In genomic region chr8:115159208-115159607, GRCm38 (mm10) we compare ENCODE assay signal across 8 mouse cellular contexts.
DNase-seq lines count a peak whose midpoint lies in the region; ATAC-seq lines count a peak whose summit lies in the region.

No protein-coding gene starts in this region.

- peak; percentile 58 for DNase-seq in embryo, embryonic 10.5 days (ENCODE audit: low spot score)
- DNase-seq in kidney, postnatal 36 days = peak; percentile 10 to 35
- peak; percentile 91 for DNase-seq in midbrain, embryonic 11.5 days (ENCODE audit: low spot score, missing footprints)
- peak; percentile 11 for DNase-seq in thymus, postnatal 25 days
- DNase-seq in frontal cortex, postnatal 25 days (ENCODE audit: low spot score in 2 of 2) = no peak

- H3K4me3 ChIP-seq in megakaryocyte, embryonic 14.5 days (replicated peaks) = peak overlapping the region; percentile 81
- peak overlapping the region; percentile 53 for H3K4me3 ChIP-seq in heart, embryonic 13.5 days
- H3K4me3 ChIP-seq in midbrain, embryonic 11.5 days (ENCODE audit: low read depth, low read length) = peak overlapping the region; percentile 13; the same call in 1 of the 2 replicates

- H3K9me3 ChIP-seq in megakaryocyte, embryonic 14.5 days = peaks cover 19% of the 10 kb centered on the region; the same call in 1 of the 2 replicates
- no peaks in the 10 kb centered on the region for H3K9me3 ChIP-seq in heart, embryonic 13.5 days
- no peaks in the 10 kb centered on the region for H3K9me3 ChIP-seq in midbrain, embryonic 11.5 days (ENCODE audit: control insufficient read depth, low read length)

- H3K27ac ChIP-seq in heart, embryonic 13.5 days (replicated peaks) = no peak overlapping the region
- H3K27ac ChIP-seq in midbrain, embryonic 11.5 days (ENCODE audit: low read depth, low read length) = no peak overlapping the region; the same call in 1 of the 2 replicates

- H3K36me3 ChIP-seq in megakaryocyte, embryonic 14.5 days (replicated peaks; ENCODE audit: low read length) = no peaks in the 10 kb centered on the region
- no peaks in the 10 kb centered on the region for H3K36me3 ChIP-seq in heart, embryonic 13.5 days
- no peaks in the 10 kb centered on the region for H3K36me3 ChIP-seq in midbrain, embryonic 11.5 days (ENCODE audit: control insufficient read depth, insufficient read depth, low read length)

- peak overlapping the region; percentile 78 for H3K4me2 ChIP-seq in heart, embryonic 13.5 days
- peak overlapping the region; percentile 37 for H3K4me2 ChIP-seq in midbrain, embryonic 11.5 days

- H3K4me1 ChIP-seq in megakaryocyte, embryonic 14.5 days = peaks cover 3% of the 10 kb centered on the region; the same call in 1 of the 2 replicates
- H3K4me1 ChIP-seq in heart, embryonic 13.5 days = peaks cover 42% of the 10 kb centered on the region
- H3K4me1 ChIP-seq in midbrain, embryonic 11.5 days (ENCODE audit: control insufficient read depth, insufficient read depth, low read length) = peaks cover 20% of the 10 kb centered on the region

- WGBS in heart, embryonic 13.5 days = 13% methylated on average over 18 of the region's 18 CpGs
- WGBS in midbrain, embryonic 11.5 days = 12% methylated on average over 18 of the region's 18 CpGs

- peak overlapping the region; percentile 76 for H3K9ac ChIP-seq in heart, embryonic 13.5 days
- peak overlapping the region; percentile 45 for H3K9ac ChIP-seq in midbrain, embryonic 11.5 days (ENCODE audit: low read length)

- no peak for ATAC-seq in megakaryocyte, adult 5-6 weeks (ENCODE audit: poor library complexity, severe bottlenecking)
- ATAC-seq in heart, embryonic 13.5 days (ENCODE audit: extremely low read depth, insufficient number of reproducible peaks, low FRiP score, low TSS enrichment) = no peak
- ATAC-seq in midbrain, embryonic 11.5 days (ENCODE audit: low FRiP score) = no peak

- peaks cover 12% of the 10 kb centered on the region for H3K27me3 ChIP-seq in megakaryocyte, embryonic 14.5 days (replicated peaks)
- peaks cover 18% of the 10 kb centered on the region for H3K27me3 ChIP-seq in heart, embryonic 13.5 days (replicated peaks)
- H3K27me3 ChIP-seq in midbrain, embryonic 11.5 days (ENCODE audit: control insufficient read depth, insufficient read depth, low read length) = no peaks in the 10 kb centered on the region; the same call in none of the 2 replicates

Comparison
In these comparisons a context has a peak if more than half of its experiments do, and no peak if none do; other contexts are left out.
1. H3K4me3 ChIP-seq: peak in every context shown above with its lines; median percentile 81 in megakaryocyte, embryonic 14.5 days; 53 in heart, embryonic 13.5 days; 13 in midbrain, embryonic 11.5 days.
2. DNase-seq: peak in embryo, embryonic 10.5 days (single experiment), kidney, postnatal 36 days (2 of 2), midbrain, embryonic 11.5 days (single experiment) and thymus, postnatal 25 days (single experiment); none in frontal cortex, postnatal 25 days (0 of 2).